Mouse (Mus musculus) thymus, postnatal 36 days (tissue): Measurements from ENCODE around the gene Dlx1.
A peak's percentile ranks its signal among the peaks of the same experiment; 100 is the strongest.

Experiments used
- DNase-seq, 2 experiments: peaks; one replicate each; pipeline ENCODE4 v3.0.0; 2022; ENCODE audit warnings: mixed read lengths in 2 of 2

Dlx1 gene

GRCm38 (mm10) chr2:71528714-71529510, 999 bp downstream of the Dlx1 start:
- peak in 1 of 2 experiments; percentile 41 for DNase-seq

GRCm38 (mm10) chr2:71529511-71530351, 1.8 kb downstream of the Dlx1 start:
- peak; percentile 61 to 66 for DNase-seq

- DNase-seq = no peak
Observed at GRCm38 (mm10) chr2:71530391-71531123, 2.6 kb downstream of the Dlx1 start.

GRCm38 (mm10) chr2:71531124-71531590, 3.2 kb downstream of the Dlx1 start:
- DNase-seq = no peak

GRCm38 (mm10) chr2:71531990-71532970, 4.4 kb downstream of the Dlx1 start:
- no peak for DNase-seq

GRCm38 (mm10) chr2:71533094-71533493, 5.2 kb downstream of the Dlx1 start:
- no peak for DNase-seq

GRCm38 (mm10) chr2:71534242-71535052, 6.5 kb downstream of the Dlx1 start:
- DNase-seq = peak in 1 of 2 experiments; percentile 3

GRCm38 (mm10) chr2:71540611-71541417, 12.9 kb downstream of the Dlx1 start:
- peak in 1 of 2 experiments; percentile 26 for DNase-seq

GRCm38 (mm10) chr2:71541418-71542226, 13.7 kb downstream of the Dlx1 start:
- DNase-seq = no peak

- DNase-seq = no peak
Observed at GRCm38 (mm10) chr2:71542227-71542815, 14.4 kb downstream of the Dlx1 start.

- no peak for DNase-seq
Observed at GRCm38 (mm10) chr2:71542816-71543301, 14.9 kb downstream of the Dlx1 start.

GRCm38 (mm10) chr2:71543531-71543930, 15.6 kb downstream of the Dlx1 start:
- DNase-seq = no peak

GRCm38 (mm10) chr2:71543948-71544347, 16.0 kb downstream of the Dlx1 start:
- peak in 1 of 2 experiments; percentile 16 for DNase-seq

GRCm38 (mm10) chr2:71544391-71545285, 16.7 kb downstream of the Dlx1 start:
- peak in 1 of 2 experiments; percentile 28 for DNase-seq

GRCm38 (mm10) chr2:71545401-71545881, 17.5 kb downstream of the Dlx1 start:
- DNase-seq = peak in 1 of 2 experiments; percentile 19

- DNase-seq = peak in 1 of 2 experiments; percentile 37
Observed at GRCm38 (mm10) chr2:71545882-71546639, 18.1 kb downstream of the Dlx1 start.
